Mouse (Mus musculus): Measurements from ENCODE around the gene Kxd1. TPM values are rescaled to one million over a fixed set of nuclear protein-coding genes. Genes with fewer than 3 reads are reported as not detected.

The Kxd1 gene
- polyA plus RNA-seq, 1 experiment from 2014 or later: 52.6 TPM

GRCm38 (mm10) chr8:70490061-70490879 lies 37.5 kb downstream of the Kxd1 start:
- H3K4me3 ChIP-seq (replicated peaks; ENCODE audit: low read depth, low read length): no peak overlapping the region
- 6% methylated on average over 10 of the region's 10 CpGs for WGBS
- peaks cover 29% of the 10 kb centered on the region for H3K4me1 ChIP-seq (ENCODE audit: control insufficient read depth, insufficient read depth, low read length)

GRCm38 (mm10) chr8:70489576-70489975 lies 38.2 kb downstream of the Kxd1 start:
- H3K4me1 ChIP-seq (ENCODE audit: control insufficient read depth, insufficient read depth, low read length): peaks cover 28% of the 10 kb centered on the region
- H3K4me3 ChIP-seq (replicated peaks; ENCODE audit: low read depth, low read length): no peak overlapping the region
- no peaks in the 10 kb centered on the region for H3K36me3 ChIP-seq (ENCODE audit: control insufficient read depth, insufficient read depth, low read length)

More at GRCm38 (mm10) chr8:70490061-70490879, 37.5 kb downstream of the Kxd1 start:
- Histone ChIP-seq H3K4me2 (ENCODE audit: low read length) (no peak overlapping the region), H3K27ac (replicated peaks; ENCODE audit: low read depth, low read length) (no peak overlapping the region), H3K9ac (replicated peaks; ENCODE audit: low read length) (no peak overlapping the region), H3K9me3 (ENCODE audit: control insufficient read depth, low read length) (no peaks in the 10 kb centered on the region), H3K27me3 (ENCODE audit: control insufficient read depth, insufficient read depth, low read length) (peaks cover 90% of the 10 kb centered on the region), H3K36me3 (ENCODE audit: control insufficient read depth, insufficient read depth, low read length) (no peaks in the 10 kb centered on the region)
- no peak for DNase-seq
- ATAC-seq (ENCODE audit: low FRiP score, low TSS enrichment): no peak

DNA sequence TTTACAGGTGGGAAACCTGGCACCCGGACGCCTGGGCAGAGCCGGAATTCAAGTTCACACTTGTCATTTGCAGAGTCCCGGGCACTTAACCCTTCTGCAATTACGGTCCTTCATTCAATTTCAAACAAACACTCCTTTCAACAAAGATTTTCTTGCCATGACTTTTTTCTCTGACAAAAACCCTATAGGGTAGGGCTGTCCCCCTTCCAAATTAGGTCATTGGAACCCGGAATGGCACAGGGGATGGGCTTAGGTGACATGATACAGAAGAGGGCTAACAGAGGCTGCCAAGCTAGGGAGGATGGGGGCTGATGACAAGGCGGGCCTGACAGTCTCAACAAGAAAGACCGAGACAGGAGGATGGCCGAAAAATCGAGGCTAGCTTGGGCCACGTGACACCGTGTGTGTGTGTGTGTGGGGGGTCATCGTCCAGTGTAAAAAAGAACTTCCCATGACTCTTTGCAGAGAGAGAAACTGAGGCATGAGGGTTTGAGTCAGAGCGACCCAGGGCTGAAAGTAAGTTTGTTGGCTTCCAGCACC lies 38.8 kb downstream of the Kxd1 start:
- WGBS: 4% methylated on average over 14 of the region's 14 CpGs
- H3K4me1 ChIP-seq (ENCODE audit: control insufficient read depth, insufficient read depth, low read length): peaks cover 28% of the 10 kb centered on the region
- no peak overlapping the region for H3K27ac ChIP-seq (replicated peaks; ENCODE audit: low read depth, low read length)
- no peaks in the 10 kb centered on the region for H3K36me3 ChIP-seq (ENCODE audit: control insufficient read depth, insufficient read depth, low read length)
- H3K27me3 ChIP-seq (ENCODE audit: control insufficient read depth, insufficient read depth, low read length): peaks cover 90% of the 10 kb centered on the region
- DNase-seq (no peak), ATAC-seq (ENCODE audit: low FRiP score, low TSS enrichment) (no peak)
- peak overlapping the region; percentile 31 for H3K4me2 ChIP-seq (ENCODE audit: low read length)
- no peaks in the 10 kb centered on the region for H3K9me3 ChIP-seq (ENCODE audit: control insufficient read depth, low read length)
- no peak overlapping the region for H3K4me3 ChIP-seq (replicated peaks; ENCODE audit: low read depth, low read length)
- H3K9ac ChIP-seq (replicated peaks; ENCODE audit: low read length): no peak overlapping the region; the same call in 1 of the 2 replicates

More at GRCm38 (mm10) chr8:70489576-70489975, 38.2 kb downstream of the Kxd1 start:
- ATAC-seq (ENCODE audit: low FRiP score, low TSS enrichment) (no peak), DNase-seq (no peak)
- peak overlapping the region; percentile 31 for H3K4me2 ChIP-seq (ENCODE audit: low read length)
- WGBS: 1% methylated on average over 31 of the region's 41 CpGs
- no peak overlapping the region for H3K9ac ChIP-seq (replicated peaks; ENCODE audit: low read length)
- H3K27me3 ChIP-seq (ENCODE audit: control insufficient read depth, insufficient read depth, low read length): peaks cover 90% of the 10 kb centered on the region
- no peaks in the 10 kb centered on the region for H3K9me3 ChIP-seq (ENCODE audit: control insufficient read depth, low read length)
- no peak overlapping the region for H3K27ac ChIP-seq (replicated peaks; ENCODE audit: low read depth, low read length)

DNA sequence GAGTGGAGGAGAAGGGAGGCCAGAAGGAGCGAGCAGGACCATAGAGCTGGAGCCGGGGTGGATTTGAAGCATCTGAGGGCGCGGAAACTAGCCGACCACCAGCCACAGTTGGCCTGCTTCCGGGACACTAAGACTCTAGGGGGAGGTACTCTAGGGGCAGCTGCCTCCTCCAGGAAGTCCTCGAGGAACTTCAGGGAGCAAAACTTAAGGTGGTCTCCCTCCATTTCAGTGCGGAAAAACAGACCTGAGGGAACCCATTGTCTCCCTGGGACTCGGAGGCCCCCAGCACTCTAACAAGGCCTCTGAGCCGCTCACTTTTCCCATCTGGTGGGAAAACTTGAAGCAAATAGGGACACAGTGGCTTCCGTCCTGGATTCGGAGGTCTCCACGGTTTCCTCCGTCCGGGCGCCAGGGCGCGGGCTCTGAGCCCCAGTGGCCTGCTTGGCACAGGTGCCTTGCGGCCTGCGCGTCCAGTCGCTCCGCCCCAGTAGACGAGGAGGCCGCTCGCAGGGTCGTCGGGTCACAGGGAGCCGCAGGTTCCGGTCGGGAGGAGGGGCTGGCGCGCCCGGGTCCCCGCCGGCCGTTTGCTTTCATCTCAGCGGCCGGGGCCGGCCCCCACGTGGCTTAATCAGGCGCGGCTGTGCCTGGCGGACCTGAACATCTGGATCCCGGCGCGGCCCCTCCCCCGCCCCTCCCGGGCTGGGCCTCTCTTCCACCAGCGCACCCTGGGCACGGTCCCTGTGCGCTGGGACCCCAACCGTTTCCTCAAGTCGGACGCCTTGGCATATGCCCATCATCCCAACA lies 39.6 kb downstream of the Kxd1 start:
- ATAC-seq (ENCODE audit: low FRiP score, low TSS enrichment) (no peak), DNase-seq (no peak)
- Histone ChIP-seq H3K9ac (replicated peaks; ENCODE audit: low read length) (peak overlapping the region; percentile 34), H3K27me3 (ENCODE audit: control insufficient read depth, insufficient read depth, low read length) (peaks cover 86% of the 10 kb centered on the region), H3K27ac (replicated peaks; ENCODE audit: low read depth, low read length) (no peak overlapping the region), H3K9me3 (ENCODE audit: control insufficient read depth, low read length) (no peaks in the 10 kb centered on the region), H3K4me1 (ENCODE audit: control insufficient read depth, insufficient read depth, low read length) (peaks cover 23% of the 10 kb centered on the region), H3K4me2 (ENCODE audit: low read length) (peak overlapping the region; percentile 78), H3K36me3 (ENCODE audit: control insufficient read depth, insufficient read depth, low read length) (no peaks in the 10 kb centered on the region), H3K4me3 (replicated peaks; ENCODE audit: low read depth, low read length) (peak overlapping the region; percentile 58)
- 3% methylated on average over 55 of the region's 55 CpGs for WGBS

DNA sequence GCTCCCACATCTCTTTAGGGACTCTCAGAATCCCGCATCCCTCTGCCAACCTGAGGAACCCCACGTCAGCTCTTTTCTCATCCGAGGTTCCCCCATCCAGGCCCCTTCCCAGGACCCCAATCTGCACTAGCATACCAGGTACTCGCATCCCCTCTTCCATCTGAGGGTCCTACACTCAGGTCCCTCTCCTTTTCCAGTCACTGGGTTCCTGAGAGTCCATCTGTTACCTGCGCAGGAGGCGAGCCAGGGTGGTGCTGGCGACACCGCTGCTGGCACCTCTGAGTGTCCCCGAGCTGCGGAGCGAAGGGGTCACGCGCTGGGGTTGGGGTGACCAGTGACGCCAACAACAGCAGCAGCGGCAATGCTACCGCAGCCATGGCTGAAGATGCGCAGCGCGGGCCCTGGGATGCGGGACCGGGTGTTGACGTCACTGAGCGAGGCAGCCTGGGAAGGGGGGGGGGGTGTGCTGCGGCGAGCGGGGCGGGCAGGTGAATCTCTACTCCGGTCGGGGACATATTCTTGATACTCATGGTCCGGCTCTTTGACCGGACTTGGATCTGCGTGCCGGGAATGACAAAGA lies 40.7 kb downstream of the Kxd1 start, which contains the start of gene Tmem59l:
TSS of gene Tmem59l (minus strand) at position 418 of the 580 bp plus-strand sequence.
- peaks cover 74% of the 10 kb centered on the region for H3K27me3 ChIP-seq (ENCODE audit: control insufficient read depth, insufficient read depth, low read length)

DNA sequence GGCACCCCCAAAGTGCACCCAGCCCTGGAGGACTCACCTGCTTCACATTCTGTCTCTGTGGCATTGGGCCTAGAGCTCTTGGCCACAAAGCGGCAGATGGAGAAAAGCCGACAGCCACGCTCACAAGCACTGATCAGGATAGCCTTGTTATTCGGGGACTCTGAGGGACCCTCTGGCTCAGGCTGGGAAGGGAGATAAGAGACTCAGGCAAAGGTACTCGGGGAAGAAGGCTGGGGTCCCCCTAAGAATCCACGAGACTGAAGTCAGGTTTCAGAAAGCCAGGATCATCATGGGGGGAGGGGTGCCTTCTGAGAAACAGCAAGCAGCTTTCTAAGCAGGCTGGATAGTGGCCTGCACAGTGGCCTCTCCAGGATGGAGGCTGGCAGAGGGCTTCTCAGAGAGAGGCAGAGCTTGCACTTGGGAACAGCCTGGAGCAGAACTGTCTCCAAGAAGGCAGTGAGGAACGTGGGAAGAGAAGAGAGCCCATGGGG lies 41.5 kb downstream of the Kxd1 start:
- H3K9me3 ChIP-seq (ENCODE audit: control insufficient read depth, low read length): no peaks in the 10 kb centered on the region
- peaks cover 66% of the 10 kb centered on the region for H3K27me3 ChIP-seq (ENCODE audit: control insufficient read depth, insufficient read depth, low read length)
- H3K4me1 ChIP-seq (ENCODE audit: control insufficient read depth, insufficient read depth, low read length): peaks cover 20% of the 10 kb centered on the region

More for the DNA sequence above, 40.7 kb downstream of the Kxd1 start, which contains the start of gene Tmem59l:
- peak within 1 kb of the TSS; percentile 78 for H3K4me2 ChIP-seq (ENCODE audit: low read length)
- peak within 1 kb of the TSS; percentile 58 for H3K4me3 ChIP-seq (replicated peaks; ENCODE audit: low read depth, low read length)
- peak; percentile 75 for ATAC-seq (ENCODE audit: low FRiP score, low TSS enrichment)
- no peak within 1 kb of the TSS for H3K27ac ChIP-seq (replicated peaks; ENCODE audit: low read depth, low read length)
- H3K4me1 ChIP-seq (ENCODE audit: control insufficient read depth, insufficient read depth, low read length): peaks cover 20% of the 10 kb centered on the region
- no peaks in the 10 kb centered on the region for H3K36me3 ChIP-seq (ENCODE audit: control insufficient read depth, insufficient read depth, low read length)
- peak within 1 kb of the TSS; percentile 70 for H3K9ac ChIP-seq (replicated peaks; ENCODE audit: low read length)
- 3% methylated on average over 33 of the region's 33 CpGs for WGBS
- H3K9me3 ChIP-seq (ENCODE audit: control insufficient read depth, low read length): no peaks in the 10 kb centered on the region
- peak; percentile 85 for DNase-seq

DNA sequence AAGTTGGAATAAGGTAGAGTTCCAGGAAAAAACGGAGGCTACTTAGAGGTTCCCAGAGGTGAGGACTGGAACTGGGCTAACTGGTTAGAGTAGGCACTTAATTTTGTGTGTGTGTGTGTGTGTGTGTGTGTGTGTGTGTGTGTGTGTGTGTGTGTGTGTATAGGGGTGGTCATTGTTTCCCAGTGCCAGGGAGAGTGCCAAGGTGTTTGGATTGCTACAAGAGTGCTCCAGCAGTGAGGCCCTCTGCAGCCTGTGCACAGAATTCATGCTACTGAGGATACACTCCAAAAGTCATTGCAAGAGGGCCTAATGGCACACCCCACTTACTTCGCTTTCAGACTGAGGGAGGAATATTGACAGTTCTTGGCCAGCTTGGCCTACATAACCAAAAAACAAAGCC lies 44.8 kb downstream of the Kxd1 start:
- H3K9ac ChIP-seq (replicated peaks; ENCODE audit: low read length): no peak overlapping the region
- WGBS: 60% methylated on average over 2 of the region's 2 CpGs
- H3K27ac ChIP-seq (replicated peaks; ENCODE audit: low read depth, low read length): no peak overlapping the region
- H3K36me3 ChIP-seq (ENCODE audit: control insufficient read depth, insufficient read depth, low read length): no peaks in the 10 kb centered on the region
- H3K27me3 ChIP-seq (ENCODE audit: control insufficient read depth, insufficient read depth, low read length): peaks cover 48% of the 10 kb centered on the region
- no peaks in the 10 kb centered on the region for H3K9me3 ChIP-seq (ENCODE audit: control insufficient read depth, low read length)
- no peak for DNase-seq
- H3K4me1 ChIP-seq (ENCODE audit: control insufficient read depth, insufficient read depth, low read length): peaks cover 6% of the 10 kb centered on the region; the same call in 1 of the 2 replicates
- ATAC-seq (ENCODE audit: low FRiP score, low TSS enrichment): no peak
- no peak overlapping the region for H3K4me2 ChIP-seq (ENCODE audit: low read length)
- no peak overlapping the region for H3K4me3 ChIP-seq (replicated peaks; ENCODE audit: low read depth, low read length)

More for the DNA sequence above, 41.5 kb downstream of the Kxd1 start:
- ATAC-seq (ENCODE audit: low FRiP score, low TSS enrichment) (no peak), DNase-seq (no peak)
- H3K9ac ChIP-seq (replicated peaks; ENCODE audit: low read length): peak overlapping the region; percentile 70
- H3K27ac ChIP-seq (replicated peaks; ENCODE audit: low read depth, low read length): no peak overlapping the region
- WGBS: 41% methylated on average over 7 of the region's 7 CpGs
- H3K36me3 ChIP-seq (ENCODE audit: control insufficient read depth, insufficient read depth, low read length): no peaks in the 10 kb centered on the region
- H3K4me3 ChIP-seq (replicated peaks; ENCODE audit: low read depth, low read length): peak overlapping the region; percentile 58
- peak overlapping the region; percentile 78 for H3K4me2 ChIP-seq (ENCODE audit: low read length)

DNA sequence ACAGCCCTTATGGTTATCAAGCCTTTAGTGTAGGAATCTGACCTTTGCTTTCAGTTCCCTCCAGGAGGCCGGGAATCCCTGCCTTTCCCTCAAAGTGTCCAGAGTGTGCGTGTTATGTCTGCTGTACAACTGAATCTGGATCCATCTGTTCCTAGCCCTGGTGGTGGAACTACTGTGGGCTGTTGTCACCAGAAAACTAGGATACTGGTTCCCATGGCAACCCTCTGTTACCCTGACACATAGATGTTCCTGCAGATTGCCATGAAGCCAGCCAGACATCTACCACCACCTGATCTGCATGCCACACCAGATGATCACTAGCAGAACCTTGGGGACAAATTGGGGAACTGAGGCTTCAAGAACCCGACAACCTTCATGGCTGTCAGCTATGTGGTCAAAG lies 45.8 kb downstream of the Kxd1 start:
- H3K27ac ChIP-seq (replicated peaks; ENCODE audit: low read depth, low read length): no peak overlapping the region
- no peak overlapping the region for H3K4me3 ChIP-seq (replicated peaks; ENCODE audit: low read depth, low read length)
- peaks cover 9% of the 10 kb centered on the region; the same call in 1 of the 2 replicates for H3K4me1 ChIP-seq (ENCODE audit: control insufficient read depth, insufficient read depth, low read length)
- H3K9me3 ChIP-seq (ENCODE audit: control insufficient read depth, low read length): no peaks in the 10 kb centered on the region
- peaks cover 45% of the 10 kb centered on the region for H3K27me3 ChIP-seq (ENCODE audit: control insufficient read depth, insufficient read depth, low read length)
- no peaks in the 10 kb centered on the region for H3K36me3 ChIP-seq (ENCODE audit: control insufficient read depth, insufficient read depth, low read length)
- H3K4me2 ChIP-seq (ENCODE audit: low read length): no peak overlapping the region
- DNase-seq (no peak), ATAC-seq (ENCODE audit: low FRiP score, low TSS enrichment) (no peak)
- WGBS: 90% methylated on average over 3 of the region's 3 CpGs
- H3K9ac ChIP-seq (replicated peaks; ENCODE audit: low read length): no peak overlapping the region

Data from midbrain, embryonic 14.5 days (tissue).